Mouse (Mus musculus) olfactory bulb, adult 2 months (tissue): ENCODE data around the gene Hist1h2ae. TPM values are rescaled to one million over a fixed set of nuclear protein-coding genes. Genes with fewer than 3 reads are reported as not detected.
A peak's percentile ranks its signal among the peaks of the same experiment; 100 is the strongest.

Source experiments
- H3K27ac ChIP-seq: fragments of 200-500 bp; 2 replicates; pipeline ENCODE4 v1.5.1; 2012; ENCODE audit warnings: low read depth, low read length; ENCODE audit not compliant: insufficient read depth
- H3K4me1 ChIP-seq: fragments of 200-500 bp; 2 replicates; pipeline ENCODE4 v1.6.1; 2012; ENCODE audit warnings: low read length; ENCODE audit not compliant: control insufficient read depth, insufficient read depth
- H3K4me3 ChIP-seq: fragments of 200-500 bp; 2 replicates; pipeline ENCODE4 v1.5.1; 2012; ENCODE audit warnings: mild to moderate bottlenecking, low read depth, low read length, moderate library complexity; ENCODE audit not compliant: insufficient read depth
- CTCF ChIP-seq: fragments of 200-500 bp; IDR thresholded peaks from 2 replicates; pipeline ENCODE4 v1.5.1; 2012; ENCODE audit warnings: low read depth, mild to moderate bottlenecking, low read length, moderate library complexity; ENCODE audit not compliant: insufficient read depth
- POLR2A ChIP-seq: fragments of 200-500 bp; IDR thresholded peaks from 2 replicates; pipeline ENCODE4 v1.6.1; 2012; ENCODE audit warnings: mild to moderate bottlenecking, low read depth, low read length, moderate library complexity; ENCODE audit not compliant: insufficient read depth
- WGBS: fragments of 180-500 bp; shearing (Covaris S2); methylation state at CpG from one replicate; pipeline ENCODE4 v1.1.7; 2018; 5-methylcytosine and 5-hydroxymethylcytosine counted together
- polyA plus RNA-seq: library from polyadenylated mRNA; stranded (reverse); fragments of >200 nt; gene quantifications from 2 replicates; pipeline ENCODE4 v1.2.4, GENCODE M21; 2012; ENCODE audit warnings: low replicate concordance; ENCODE audit not compliant: missing spikeins, insufficient read depth, insufficient read length

Hist1h2ae gene
- not detected in 2 replicates for polyA plus RNA-seq

DNA sequence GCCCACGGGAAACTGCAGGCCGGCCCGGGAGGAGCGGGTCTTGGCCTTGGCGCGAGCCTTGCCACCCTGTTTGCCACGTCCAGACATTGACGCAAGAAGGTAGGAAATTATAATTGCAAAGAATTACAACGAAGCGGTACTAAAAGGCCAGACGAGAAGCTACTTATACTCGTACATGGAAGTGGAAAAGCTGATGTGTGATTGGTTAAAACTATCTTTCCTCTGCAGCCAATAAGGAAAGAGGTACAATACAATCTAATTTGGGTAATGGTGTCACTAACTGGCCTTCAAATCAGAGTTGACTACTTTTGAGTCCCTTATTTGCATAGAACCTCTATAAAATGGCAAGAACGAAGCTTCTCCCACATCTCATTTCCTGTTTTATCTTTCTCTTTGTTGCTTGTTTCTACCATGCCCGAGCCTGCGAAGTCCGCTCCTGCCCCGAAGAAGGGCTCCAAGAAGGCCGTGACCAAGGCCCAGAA, at the start of gene Hist1h2ae, which contains the start of gene Hist1h2bg:
Gene Hist1h2ae (minus strand): TSS at position 199 of the 482 bp plus-strand sequence.
Gene Hist1h2bg (plus strand): TSS at position 375 of the 482 bp plus-strand sequence.
- TF ChIP-seq POLR2A (no peak), CTCF (no peak)
- 0% methylated on average over 18 of the region's 18 CpGs for WGBS
- Histone ChIP-seq H3K4me3 (peak within 1 kb of the TSS; percentile 54), H3K27ac (peak within 1 kb of the TSS; percentile 96), H3K4me1 (peaks cover 6% of the 10 kb centered on the region)

DNA sequence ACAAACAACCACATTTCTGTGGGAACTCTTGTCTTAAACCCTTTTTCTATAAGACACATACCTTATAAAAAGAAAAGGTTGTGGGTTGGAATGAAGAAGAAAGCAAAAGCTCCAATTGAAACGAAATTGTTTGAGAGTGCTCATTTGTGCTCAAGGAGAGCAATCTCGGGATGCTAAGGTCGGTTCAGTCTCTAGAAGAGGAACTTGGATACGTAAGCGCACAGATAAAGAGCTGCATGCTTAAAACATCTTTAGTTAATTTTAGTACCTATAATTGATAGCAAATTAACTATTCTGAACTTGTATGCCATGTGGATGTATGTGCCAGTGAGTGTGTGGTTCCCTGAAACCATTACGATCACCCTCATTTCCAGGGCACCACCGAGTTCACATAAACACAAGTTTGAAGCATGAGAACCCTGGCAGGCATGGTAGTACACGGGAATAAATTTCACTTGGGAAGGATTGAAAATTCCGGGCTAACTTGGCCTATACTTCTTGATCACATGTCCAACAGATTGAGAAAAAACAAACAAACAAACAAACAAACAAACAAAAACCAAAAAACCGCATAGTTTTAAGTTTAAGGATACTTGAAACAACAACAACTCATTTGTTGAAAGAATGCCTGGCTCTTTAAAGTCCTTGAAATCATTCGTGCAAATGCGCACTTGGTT, 49.2 kb upstream of the Hist1h2ae start:
- peak overlapping the region; percentile 60 for H3K4me3 ChIP-seq
- 14% methylated on average over 12 of the region's 12 CpGs for WGBS
- TF ChIP-seq POLR2A, result no peak
- TF ChIP-seq CTCF, result no peak
- no peaks in the 10 kb centered on the region for H3K4me1 ChIP-seq
- peak overlapping the region; percentile 98 for H3K27ac ChIP-seq

- TF ChIP-seq POLR2A (no peak), CTCF (no peak)
- H3K4me3 ChIP-seq, result no peak overlapping the region
- WGBS, result 82% methylated on average over 3 of the region's 3 CpGs
- H3K27ac ChIP-seq, result no peak overlapping the region
- H3K4me1 ChIP-seq, result no peaks in the 10 kb centered on the region
Observed at GRCm38 (mm10) chr13:23611638-23612037, 40.6 kb upstream of the Hist1h2ae start.

DNA sequence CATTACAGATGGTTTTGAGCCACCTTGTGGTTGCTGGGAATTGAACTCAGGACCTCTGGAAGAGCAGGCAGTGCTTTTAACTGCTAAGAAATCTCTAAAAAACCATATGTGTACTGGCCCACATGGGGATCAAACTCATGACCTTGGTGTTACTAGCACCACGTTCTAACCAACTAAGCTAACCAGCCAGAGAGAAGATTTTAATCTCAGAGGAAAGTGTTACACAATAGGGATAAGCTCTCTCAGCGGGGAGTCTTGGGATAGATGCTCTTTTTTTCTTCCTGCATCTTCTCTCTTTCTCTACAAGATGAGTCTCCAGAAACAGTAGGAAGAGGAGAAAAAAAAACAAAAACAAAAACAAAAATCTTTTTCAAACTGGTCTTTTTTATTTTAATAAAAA, 39.4 kb upstream of the Hist1h2ae start:
- WGBS, result 74% methylated on average over 2 of the region's 2 CpGs
- no peak overlapping the region for H3K27ac ChIP-seq

DNA sequence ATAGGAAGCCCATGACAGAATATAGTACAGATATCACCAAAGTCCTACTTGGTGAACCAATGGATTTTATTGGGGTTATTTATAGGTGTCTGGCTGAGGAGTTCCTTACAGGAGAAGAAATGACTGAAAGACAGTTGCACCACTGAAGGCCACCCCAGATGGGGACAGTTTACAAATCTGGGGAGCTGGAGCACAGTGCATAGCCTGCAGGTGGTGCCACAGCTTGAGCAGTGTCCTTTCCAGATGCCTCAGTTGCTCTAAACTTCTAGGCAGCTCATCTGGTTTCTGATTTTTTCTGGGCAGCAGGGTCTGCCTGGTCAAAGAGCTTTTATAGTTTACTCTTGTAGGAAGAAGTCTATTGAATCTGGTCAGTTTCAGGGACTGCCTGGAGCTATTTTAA, 38.8 kb upstream of the Hist1h2ae start:
- Histone ChIP-seq H3K4me3 (no peak overlapping the region), H3K4me1 (no peaks in the 10 kb centered on the region), H3K27ac (no peak overlapping the region)
- TF ChIP-seq CTCF, result no peak

More for the DNA sequence above, 39.4 kb upstream of the Hist1h2ae start:
- H3K4me1 ChIP-seq, result no peaks in the 10 kb centered on the region
- H3K4me3 ChIP-seq, result no peak overlapping the region
- no peak for TF ChIP-seq POLR2A
- TF ChIP-seq CTCF, result no peak

DNA sequence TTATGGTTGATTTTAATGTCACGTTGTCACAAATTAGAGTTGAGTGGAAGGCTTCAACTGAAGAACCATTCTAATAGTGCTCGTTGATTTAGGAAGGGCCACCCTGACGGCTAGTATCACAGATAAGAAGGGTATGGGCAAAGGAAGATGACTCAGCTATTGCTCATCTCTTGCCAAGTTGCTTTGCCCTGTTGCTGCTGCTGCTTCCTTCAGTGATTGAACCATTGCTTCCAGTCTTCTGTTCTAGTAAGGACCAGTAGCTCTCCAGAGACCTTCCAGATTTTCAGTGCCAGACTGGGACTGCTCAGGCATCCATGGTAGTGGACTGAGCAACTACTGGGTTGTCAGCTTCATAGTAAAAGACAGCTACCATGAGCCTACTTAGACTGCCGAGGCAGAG, 38.2 kb upstream of the Hist1h2ae start:
- Histone ChIP-seq H3K4me3 (no peak overlapping the region), H3K27ac (no peak overlapping the region), H3K4me1 (no peaks in the 10 kb centered on the region)
- TF ChIP-seq POLR2A (no peak), CTCF (no peak)
- 84% methylated on average over 4 of the region's 4 CpGs for WGBS

DNA sequence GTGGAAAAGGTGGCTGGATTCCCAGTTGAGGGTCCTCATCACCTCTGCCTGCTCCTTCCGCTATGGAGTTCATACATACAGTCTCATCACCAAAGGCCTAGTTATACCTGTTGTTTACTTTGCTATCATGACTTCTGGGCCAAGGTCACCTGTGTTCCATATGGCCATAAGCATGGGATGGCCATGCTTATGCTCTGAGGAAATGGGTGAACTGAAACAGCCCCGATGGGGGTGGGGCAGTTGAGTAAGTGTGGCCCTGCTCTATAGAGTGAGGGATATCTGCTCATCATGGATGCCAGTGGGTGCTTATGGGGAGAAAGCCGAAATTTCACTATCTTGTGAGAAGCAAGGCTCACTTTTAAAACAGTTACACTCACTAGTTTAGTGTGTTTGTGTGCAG, 34.0 kb upstream of the Hist1h2ae start:
- H3K4me3 ChIP-seq, result no peak overlapping the region
- H3K4me1 ChIP-seq, result no peaks in the 10 kb centered on the region
- H3K27ac ChIP-seq, result no peak overlapping the region
- WGBS, result 91% methylated on average over 3 of the region's 3 CpGs
- no peak for TF ChIP-seq POLR2A
- no peak for TF ChIP-seq CTCF

DNA sequence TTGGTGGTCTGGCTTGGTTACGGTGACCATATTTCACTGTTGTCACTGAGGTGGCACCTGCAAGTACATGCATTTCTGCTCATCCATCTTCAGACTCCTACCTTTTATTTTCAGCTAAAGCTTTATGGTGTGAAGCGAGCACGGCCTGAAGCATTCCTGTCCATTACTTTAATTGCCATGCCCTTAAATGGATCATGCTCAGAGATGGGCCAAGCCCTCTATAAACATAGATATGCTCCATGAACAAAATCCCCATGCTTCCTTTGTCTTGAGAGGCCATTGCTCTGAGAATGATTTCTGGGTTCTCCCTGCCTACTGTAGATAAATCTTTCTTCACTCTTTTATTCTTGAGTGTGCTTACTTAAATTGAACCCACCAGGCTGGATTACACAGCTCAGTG, 33.4 kb upstream of the Hist1h2ae start:
- Histone ChIP-seq H3K27ac (no peak overlapping the region), H3K4me1 (no peaks in the 10 kb centered on the region), H3K4me3 (no peak overlapping the region)
- WGBS, result 98% methylated on average over 3 of the region's 3 CpGs
- no peak for TF ChIP-seq CTCF
- TF ChIP-seq POLR2A, result no peak

DNA sequence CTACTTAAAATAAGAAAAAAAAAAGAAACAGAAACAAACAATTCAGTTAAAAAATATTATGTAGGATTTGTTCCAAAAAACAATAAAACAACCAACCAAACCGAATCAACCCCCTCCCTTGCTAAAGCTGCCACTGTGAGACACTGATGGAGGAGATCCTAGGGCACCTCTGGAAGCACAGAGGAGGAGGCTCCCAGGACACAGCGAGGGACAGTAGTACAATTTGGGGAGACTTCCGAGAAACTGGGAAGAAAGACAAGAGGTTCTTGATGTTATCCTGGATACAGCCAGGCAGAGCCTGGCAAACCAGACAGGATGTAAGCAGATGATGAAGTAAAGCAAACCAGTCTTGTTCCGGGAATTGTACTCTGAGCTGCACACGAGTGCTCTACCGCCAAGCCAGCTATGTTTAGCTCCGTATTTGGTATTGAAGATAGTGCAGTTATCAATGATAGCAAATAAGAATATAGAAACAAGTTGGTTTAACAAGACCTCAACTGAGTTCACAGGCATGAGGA, 32.2 kb upstream of the Hist1h2ae start:
- WGBS, result 76% methylated on average over 7 of the region's 7 CpGs
- no peak for TF ChIP-seq CTCF
- no peak for TF ChIP-seq POLR2A
- no peaks in the 10 kb centered on the region for H3K4me1 ChIP-seq
- H3K4me3 ChIP-seq, result no peak overlapping the region
- H3K27ac ChIP-seq, result no peak overlapping the region
